Mouse (Mus musculus) thymus, adult 2 months (tissue): Measurements from ENCODE around the gene Clstn1.

ENCODE experiments used
- CTCF ChIP-seq: fragments of 200-500 bp; IDR thresholded peaks from 2 replicates; pipeline ENCODE4 v1.5.1; 2012; ENCODE audit warnings: mild to moderate bottlenecking, control low read depth, low read length, moderate library complexity, borderline replicate concordance; ENCODE audit not compliant: control insufficient read depth, poor library complexity, insufficient read depth; ENCODE audit errors: extremely low read depth
- POLR2A ChIP-seq: fragments of 200-500 bp; IDR thresholded peaks from 2 replicates; pipeline ENCODE4 v1.6.1; 2012; ENCODE audit warnings: mild to moderate bottlenecking, low read length, control low read depth, moderate library complexity; ENCODE audit not compliant: control insufficient read depth, poor library complexity, insufficient read depth; ENCODE audit errors: extremely low read depth

GRCm38 (mm10) chr4:149683875-149684274 is 97.6 kb downstream of the Clstn1 start:
- TF ChIP-seq POLR2A, result no peak
- TF ChIP-seq CTCF, result no peak
